Mouse (Mus musculus): Measurements from ENCODE around the gene Cd47. TPM values are rescaled to one million over a fixed set of nuclear protein-coding genes. Genes with fewer than 3 reads are reported as not detected.

Gene Cd47
- polyA plus RNA-seq, 1 experiment from 2014 or later: 192 TPM

Other genes starting within 250 kb of the Cd47 start
- 42.2 and 43.8 TPM in 2 replicates for gene Ift57, start 101.3 kb upstream of the Cd47 start, polyA plus RNA-seq (2015; fragmentation: Nextera tagmentation; extraction: Ambion mirVana)

Data from hindbrain, embryonic 16.5 days (tissue).